8 mouse cellular contexts compared by ENCODE assay signal in genomic region chr4:43428946-43429345, GRCm38 (mm10). TPM values are rescaled to one million over a fixed set of nuclear protein-coding genes. Genes with fewer than 3 reads are reported as not detected.
DNase-seq lines count a peak whose midpoint lies in the region; ATAC-seq lines count a peak whose summit lies in the region.

Fam166b (minus strand) TSS chr4:43429134.

- 0 out of 2 replicates have a peak, but pooled peaks have one; percentile 14 for ATAC-seq in hindbrain, embryonic 13.5 days (ENCODE audit: low FRiP score)
- 0 out of 2 replicates have a peak, but pooled peaks have one; percentile 31 for ATAC-seq in midbrain, embryonic 11.5 days (ENCODE audit: low FRiP score)

- H3K27ac ChIP-seq in hindbrain, embryonic 13.5 days: peak within 1 kb of the TSS; percentile 60
- H3K27ac ChIP-seq in midbrain, embryonic 11.5 days (ENCODE audit: low read depth, low read length): no peak within 1 kb of the TSS

- peaks cover 36% of the 10 kb centered on the region for H3K36me3 ChIP-seq in hindbrain, embryonic 13.5 days
- H3K36me3 ChIP-seq in midbrain, embryonic 11.5 days (ENCODE audit: control insufficient read depth, insufficient read depth, low read length): peaks cover 4% of the 10 kb centered on the region; the same call in 1 of the 2 replicates

- peaks cover 26% of the 10 kb centered on the region for H3K4me1 ChIP-seq in hindbrain, embryonic 13.5 days (replicated peaks)
- H3K4me1 ChIP-seq in midbrain, embryonic 11.5 days (ENCODE audit: control insufficient read depth, insufficient read depth, low read length): peaks cover 13% of the 10 kb centered on the region

- H3K4me2 ChIP-seq in hindbrain, embryonic 13.5 days: no peak within 1 kb of the TSS
- H3K4me2 ChIP-seq in midbrain, embryonic 11.5 days: no peak within 1 kb of the TSS

- WGBS in hindbrain, embryonic 13.5 days: 12% methylated on average over 10 of the region's 10 CpGs
- 9% methylated on average over 10 of the region's 10 CpGs for WGBS in midbrain, embryonic 11.5 days

- peak; percentile 31 for DNase-seq in embryo, embryonic 9.5 days (ENCODE audit: extremely low spot score)
- no peak for DNase-seq in embryo, embryonic 10 days (ENCODE audit: low spot score)
- DNase-seq in R1 (ENCODE audit: low read depth, low spot score): peak; percentile 54
- DNase-seq in midbrain, embryonic 11.5 days (ENCODE audit: low spot score, missing footprints): peak; percentile 88
- DNase-seq in layer of hippocampus, adult 9-10 months (ENCODE audit: low spot score): no peak
- no peak for DNase-seq in adrenal gland, adult 8-10 months
- DNase-seq in layer of hippocampus, postnatal 36 days: no peak

- peaks cover 44% of the 10 kb centered on the region for H3K27me3 ChIP-seq in hindbrain, embryonic 13.5 days
- H3K27me3 ChIP-seq in midbrain, embryonic 11.5 days (ENCODE audit: control insufficient read depth, insufficient read depth, low read length): peaks cover 45% of the 10 kb centered on the region

- H3K9ac ChIP-seq in hindbrain, embryonic 13.5 days: peak within 1 kb of the TSS; percentile 60
- peak within 1 kb of the TSS; percentile 13; the same call in 1 of the 2 replicates for H3K9ac ChIP-seq in midbrain, embryonic 11.5 days (ENCODE audit: low read length)

- H3K9me3 ChIP-seq in hindbrain, embryonic 13.5 days: no peaks in the 10 kb centered on the region
- no peaks in the 10 kb centered on the region for H3K9me3 ChIP-seq in midbrain, embryonic 11.5 days (ENCODE audit: control insufficient read depth, low read length)

- no peak within 1 kb of the TSS; the same call in 1 of the 2 replicates for H3K4me3 ChIP-seq in hindbrain, embryonic 13.5 days
- no peak within 1 kb of the TSS for H3K4me3 ChIP-seq in midbrain, embryonic 11.5 days (ENCODE audit: low read depth, low read length)

RNA-seq across cellular contexts. Expression of gene Fam166b, which starts in this region (rescaled TPM):
- polyA plus RNA-seq in hindbrain, embryonic 13.5 days (2015; fragmentation: Nextera tagmentation; extraction: Ambion mirVana): 0.71 and 1.4 TPM in 2 replicates
- 0.54 and 0.59 TPM in 2 replicates for polyA plus RNA-seq in midbrain, embryonic 11.5 days (2014; fragmentation: Nextera tagmentation; extraction: Ambion mirVana)
- total RNA-seq in adrenal gland, adult 8-10 months (2022): not detected
- 1 to 10 TPM in 1 of 2 experiments, under 1 TPM in 1; 0.72 to 2.6 TPM for total RNA-seq in layer of hippocampus, postnatal 36 days (2021)

Comparison
In these comparisons a context has a peak if more than half of its experiments do, and no peak if none do; other contexts are left out.
1. DNase-seq: peak in embryo, embryonic 9.5 days (single experiment) and R1 (single experiment); none in embryo, embryonic 10 days (single experiment), layer of hippocampus, adult 9-10 months (single experiment), adrenal gland, adult 8-10 months (single experiment) and layer of hippocampus, postnatal 36 days (0 of 2).
2. Peak in DNase-seq, ATAC-seq and H3K9ac ChIP-seq in midbrain, embryonic 11.5 days; RNA of the gene not detected or under 1 TPM.